Mouse (Mus musculus) heart, postnatal 4 days (tissue): ENCODE measurements around the gene Rassf1. TPM values are rescaled to one million over a fixed set of nuclear protein-coding genes. Genes with fewer than 3 reads are reported as not detected.

Experiments used
- DNase-seq: peaks from one replicate; pipeline ENCODE4 v3.0.0; 2021
- total RNA-seq, 2 experiments: library from RNA; stranded (reverse); gene quantifications; 2 replicates each; pipeline ENCODE4 v1.2.3; 2021

Rassf1 gene
- total RNA-seq, 2 experiments from 2014 or later: 38.8 to 39.4 TPM

DNA sequence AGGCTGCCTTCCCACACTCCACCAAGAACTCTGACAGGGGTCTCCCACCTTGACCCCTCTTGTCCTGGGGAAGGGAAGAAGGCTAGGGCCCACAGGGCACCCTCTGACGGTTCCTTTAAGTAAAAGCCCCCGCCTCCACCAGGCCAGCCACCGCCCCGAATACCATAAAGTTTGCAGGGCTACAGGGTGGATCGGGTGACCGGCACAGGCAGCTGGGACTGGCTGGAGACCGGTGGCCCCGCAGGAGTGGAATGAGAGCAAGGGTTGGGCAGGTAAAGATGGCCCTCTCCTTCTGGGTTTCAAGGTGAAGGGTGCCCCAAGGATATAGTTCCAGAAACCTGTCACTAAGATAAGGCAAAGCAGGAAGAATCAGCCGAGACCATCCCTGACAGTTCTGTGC lies 55.2 kb downstream of the Rassf1 start:
- DNase-seq: peak; percentile 64

DNA sequence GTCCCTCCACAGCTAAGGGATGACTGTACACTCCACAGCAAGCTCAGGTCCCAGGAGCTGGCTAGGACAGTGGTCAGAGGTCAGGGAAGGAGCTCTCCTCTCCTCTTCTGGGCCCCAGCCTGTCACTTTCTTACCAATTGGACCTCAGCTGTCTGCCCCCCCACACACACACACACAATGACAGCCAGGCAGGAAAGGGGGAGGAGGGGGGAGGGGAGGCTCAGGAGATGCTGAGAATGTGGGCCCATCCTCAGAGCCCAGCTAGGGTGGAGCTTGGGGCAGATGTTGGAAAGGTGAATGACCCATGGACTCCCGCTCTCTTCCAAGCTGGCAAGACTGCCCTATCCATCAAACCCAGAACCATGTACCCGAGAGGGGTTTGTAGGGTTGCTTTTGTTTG lies 55.7 kb downstream of the Rassf1 start:
- no peak for DNase-seq

DNA sequence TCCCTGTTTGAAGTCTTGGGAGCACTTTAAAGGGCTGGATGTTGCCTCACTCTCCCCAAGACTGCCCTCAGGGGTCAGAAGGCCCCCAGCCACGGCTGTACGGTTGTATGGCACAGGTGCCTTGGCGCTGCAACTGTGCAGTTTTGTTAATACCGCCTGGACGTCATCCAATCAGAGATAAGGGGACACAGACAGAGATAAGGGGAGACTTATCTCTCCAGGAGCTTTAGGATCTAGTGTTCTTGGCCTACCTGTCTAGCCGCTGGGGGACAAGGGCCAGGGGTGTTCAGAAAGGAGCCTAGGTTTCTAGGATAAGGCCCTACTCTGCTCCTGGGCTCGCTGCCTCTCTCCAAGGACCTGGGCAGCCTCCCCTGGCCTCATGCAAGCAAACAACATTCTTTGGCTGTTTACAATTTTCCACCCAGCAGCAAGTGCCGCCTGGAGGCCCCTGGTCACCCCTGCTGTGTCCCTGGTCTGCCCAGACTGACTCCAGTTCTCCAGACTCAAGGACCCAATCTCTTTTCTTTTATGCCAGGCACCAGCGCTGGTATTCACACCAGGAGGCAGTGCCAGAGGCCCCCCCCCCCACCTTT lies 56.4 kb downstream of the Rassf1 start:
- no peak for DNase-seq

DNA sequence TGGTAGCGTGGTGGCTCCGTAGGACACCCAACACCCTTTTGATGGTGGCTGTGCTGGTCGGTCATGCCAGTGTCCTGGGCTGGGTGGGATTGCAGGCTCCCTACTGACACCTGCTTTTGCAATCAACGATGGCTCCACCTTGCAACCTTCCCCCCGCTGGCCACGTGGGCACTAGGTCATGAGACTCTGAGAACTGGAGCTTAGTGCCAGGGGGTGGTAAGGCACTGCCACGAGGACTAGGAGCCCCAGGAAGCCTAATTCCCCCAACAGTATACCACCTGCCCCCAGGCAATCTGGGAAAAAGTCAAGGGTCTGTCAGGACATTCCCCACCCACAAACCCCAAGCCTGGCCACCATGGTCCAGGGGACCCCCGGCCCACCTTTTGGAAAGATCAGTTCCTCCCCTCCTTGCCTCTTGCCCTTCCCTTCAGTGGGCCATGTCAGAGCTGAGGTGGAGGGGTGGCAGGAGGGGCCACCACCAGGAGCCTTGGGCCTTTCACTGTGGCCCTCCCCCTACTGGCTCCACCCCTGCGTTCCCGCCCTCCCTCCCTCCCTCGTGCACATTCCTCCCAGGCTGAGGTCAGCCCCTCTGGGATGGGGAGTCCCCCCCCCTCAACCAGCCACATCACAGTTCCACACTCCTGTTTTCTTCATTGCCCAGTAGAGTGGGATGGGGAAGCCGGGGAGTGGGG lies 57.5 kb downstream of the Rassf1 start, which contains the start of gene Sema3b:
Gene Sema3b (minus strand): TSS at position 489 of the 692 bp plus-strand sequence.
- DNase-seq: peak; percentile 59

DNA sequence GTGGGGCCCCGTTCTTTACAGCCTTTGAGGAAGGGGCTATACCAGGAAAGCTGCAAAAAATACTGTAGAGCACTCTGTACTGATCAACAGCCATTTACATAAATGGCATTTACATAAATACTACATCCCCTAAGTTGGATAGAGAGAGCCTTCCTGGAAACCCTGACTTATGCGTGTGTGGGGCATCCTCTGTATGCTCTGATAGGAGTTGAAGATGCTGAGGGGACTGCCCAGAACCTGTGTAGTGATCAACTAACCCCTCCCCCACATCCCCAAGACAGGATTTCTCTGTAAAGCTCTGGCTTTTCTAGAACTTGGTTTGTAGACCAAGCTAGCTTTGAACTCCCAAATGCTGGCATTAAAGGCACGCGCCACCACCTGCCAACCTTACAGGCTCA lies 58.1 kb downstream of the Rassf1 start:
- DNase-seq: no peak

DNA sequence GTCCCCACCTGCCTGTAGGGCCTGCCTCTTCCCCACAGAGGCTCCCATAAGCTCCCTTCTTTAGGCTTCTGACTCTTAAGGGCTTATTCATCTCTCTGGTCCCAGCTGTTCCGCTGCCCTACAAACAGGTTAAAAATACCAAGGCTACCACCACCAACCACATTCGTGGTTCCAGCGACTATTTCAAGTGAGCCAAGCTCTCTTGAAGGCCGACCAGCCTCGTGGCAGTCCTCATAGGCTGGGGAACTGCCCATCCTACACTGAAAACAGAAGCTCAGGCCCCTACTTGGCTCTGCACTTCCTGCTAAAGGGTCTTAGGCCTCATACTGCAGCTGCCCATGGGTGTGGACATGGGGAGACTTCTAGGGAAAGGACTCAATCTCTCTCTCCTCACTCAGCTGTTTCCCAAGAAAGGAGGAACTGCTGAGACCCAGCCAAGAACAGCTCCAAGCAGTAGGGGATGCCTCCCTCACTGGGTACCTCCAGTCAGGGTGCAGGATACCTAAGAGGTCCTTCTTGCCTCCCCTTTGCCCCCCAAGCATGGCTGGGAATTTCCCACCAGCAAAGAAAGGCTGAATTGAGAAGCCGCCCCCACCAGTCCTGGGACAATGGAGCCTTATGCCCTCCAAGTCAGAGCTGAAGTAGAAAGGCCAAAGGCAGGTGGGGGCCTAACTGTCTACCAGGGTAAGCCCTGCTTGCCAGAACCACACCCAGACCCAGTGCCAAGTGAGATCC lies 60.3 kb downstream of the Rassf1 start:
- DNase-seq: peak; percentile 28

Other genes with a start within 250 kb of the Rassf1 start
- gene Hemk1, start 213.2 kb upstream of the Rassf1 start, total RNA-seq: 10 to 100 TPM; 13.0 to 15.0 TPM
- gene 6430571L13Rik, start 211.0 kb upstream of the Rassf1 start, total RNA-seq: 1 to 10 TPM; 4.6 to 5.8 TPM
- gene Cacna2d2, start 151.9 kb upstream of the Rassf1 start, total RNA-seq: 10 to 100 TPM; 21.2 to 23.1 TPM
- 10 to 100 TPM; 22.1 to 22.8 TPM for gene Tmem115, start 17.6 kb upstream of the Rassf1 start, total RNA-seq
- gene Cyb561d2, start 9.4 kb upstream of the Rassf1 start, total RNA-seq: 1 to 10 TPM; 6.6 to 7.2 TPM
- 10 to 100 TPM; 12.0 TPM for gene Nprl2, start 9.3 kb upstream of the Rassf1 start, total RNA-seq
- gene Zmynd10, start 4.3 kb upstream of the Rassf1 start, total RNA-seq: under 1 TPM; 0.26 to 0.32 TPM
- 10 to 100 TPM; 22.3 to 24.0 TPM for gene Tusc2, start 11.7 kb downstream of the Rassf1 start, total RNA-seq
- gene Hyal2, start 16.4 kb downstream of the Rassf1 start, total RNA-seq: 10 to 100 TPM; 43.4 to 49.7 TPM
- 1 to 10 TPM; 3.4 to 4.7 TPM for gene Hyal1, start 25.4 kb downstream of the Rassf1 start, total RNA-seq
- gene Naa80, start 27.3 kb downstream of the Rassf1 start, total RNA-seq: 10 to 100 TPM; 12.2 to 12.4 TPM
- 1 to 10 TPM in 1 of 2 experiments, under 1 TPM in 1; 0.74 to 1.1 TPM for gene Hyal3, start 29.3 kb downstream of the Rassf1 start, total RNA-seq
- gene Ifrd2, start 36.1 kb downstream of the Rassf1 start, total RNA-seq: 10 to 100 TPM; 41.6 to 44.4 TPM
- gene Sema3b, start 57.7 kb downstream of the Rassf1 start, total RNA-seq: 10 to 100 TPM; 16.2 to 18.8 TPM
- 100 to 1,000 TPM; 462 to 469 TPM for gene Gnai2, start 83.8 kb downstream of the Rassf1 start, total RNA-seq
- gene Slc38a3, start 118.0 kb downstream of the Rassf1 start, total RNA-seq: 1 to 10 TPM; 8.0 to 8.1 TPM
- not detected for gene Gnat1, start 128.2 kb downstream of the Rassf1 start, total RNA-seq
- gene Sema3f, start 158.9 kb downstream of the Rassf1 start, total RNA-seq: 10 to 100 TPM; 18.7 to 20.9 TPM
- gene Rbm5, start 219.4 kb downstream of the Rassf1 start, total RNA-seq: 10 to 100 TPM; 65.4 to 73.1 TPM